In genomic region chr3:42227679-42228398, GRCm38 (mm10) we compare ENCODE assay signal across 14 mouse cellular contexts.
DNase-seq lines count a peak whose midpoint lies in the region; ATAC-seq and TF ChIP-seq lines count a peak whose summit lies in the region.
"Had no signal": no experiment of that assay in that cellular context is flagged by ENCODE, and none has a peak within 500 bp of the region (broad histone marks: within the 10 kb centered on the region; RNA-seq: fewer than 3 reads in every experiment).

No protein-coding gene starts in this region.

- H3K27me3 ChIP-seq in hindbrain, embryonic 13.5 days, result no peaks in the 10 kb centered on the region
- H3K27me3 ChIP-seq in hindbrain, embryonic 11.5 days (ENCODE audit: control insufficient read depth, insufficient read depth, low read length), result no peaks in the 10 kb centered on the region
- H3K27me3 ChIP-seq: embryonic facial prominence, embryonic 13.5 days; limb, embryonic 15.5 days had no signal

- DNase-seq in hindbrain, embryonic 11.5 days (ENCODE audit: low spot score), result no peak
- peak; percentile 61 for DNase-seq in cerebellum, adult 9-11 months
- DNase-seq in layer of hippocampus, adult 8-10 months (ENCODE audit: low spot score in 2 of 2), result peak; percentile 51 to 66
- peak; percentile 67 to 69 for DNase-seq in right cerebral cortex, postnatal 10 days (ENCODE audit: low spot score in 2 of 2)
- DNase-seq in lung, adult 2 months, result no peak
- DNase-seq: B cell, adult 2 months; gastrocnemius, postnatal 14 days; thymus, postnatal 4 days had no signal

- H3K4me2 ChIP-seq in hindbrain, embryonic 13.5 days, result no peak overlapping the region
- H3K4me2 ChIP-seq in hindbrain, embryonic 11.5 days (replicated peaks; ENCODE audit: low read depth, low read length), result no peak overlapping the region
- H3K4me2 ChIP-seq: embryonic facial prominence, embryonic 13.5 days; limb, embryonic 15.5 days had no signal

- TF ChIP-seq POLR2A in lung, adult 2 months (IDR thresholded peaks at IDR 0.05; ENCODE audit: borderline replicate concordance, extremely low read depth, low read depth, low read length), result no peak

- TF ChIP-seq CTCF in lung, adult 2 months (IDR thresholded peaks at IDR 0.05; ENCODE audit: insufficient read depth, low read length), result no peak

- no peaks in the 10 kb centered on the region for H3K36me3 ChIP-seq in hindbrain, embryonic 13.5 days
- H3K36me3 ChIP-seq in hindbrain, embryonic 11.5 days (ENCODE audit: control insufficient read depth, insufficient read depth, low read length), result no peaks in the 10 kb centered on the region
- H3K36me3 ChIP-seq: embryonic facial prominence, embryonic 13.5 days; limb, embryonic 15.5 days had no signal

- no peaks in the 10 kb centered on the region; the same call in 1 of the 2 replicates for H3K4me1 ChIP-seq in hindbrain, embryonic 13.5 days (replicated peaks)
- no peaks in the 10 kb centered on the region for H3K4me1 ChIP-seq in hindbrain, embryonic 11.5 days (replicated peaks; ENCODE audit: control insufficient read depth, insufficient read depth, low read length)
- H3K4me1 ChIP-seq in lung, adult 2 months (ENCODE audit: control insufficient read depth, insufficient read depth, low read length), result no peaks in the 10 kb centered on the region
- H3K4me1 ChIP-seq: embryonic facial prominence, embryonic 13.5 days; limb, embryonic 15.5 days had no signal

- H3K9ac ChIP-seq in hindbrain, embryonic 13.5 days, result no peak overlapping the region
- no peak overlapping the region for H3K9ac ChIP-seq in hindbrain, embryonic 11.5 days (ENCODE audit: low read depth, low read length)
- H3K9ac ChIP-seq: embryonic facial prominence, embryonic 13.5 days; limb, embryonic 15.5 days had no signal

- 82% methylated on average over 4 of the region's 4 CpGs for WGBS in hindbrain, embryonic 13.5 days
- 96% methylated on average over 4 of the region's 4 CpGs for WGBS in hindbrain, embryonic 11.5 days
- WGBS in lung, adult 2 months, result 85% methylated on average over 4 of the region's 4 CpGs

- no peak overlapping the region for H3K4me3 ChIP-seq in hindbrain, embryonic 13.5 days
- no peak overlapping the region for H3K4me3 ChIP-seq in hindbrain, embryonic 11.5 days (ENCODE audit: low read depth, low read length)
- no peak overlapping the region for H3K4me3 ChIP-seq in lung, adult 2 months (replicated peaks; ENCODE audit: extremely low read depth, low read depth, low read length)
- H3K4me3 ChIP-seq: embryonic facial prominence, embryonic 13.5 days; limb, embryonic 15.5 days had no signal

- 0 out of 2 replicates have a peak, but pooled peaks have one; percentile 54 for ATAC-seq in hindbrain, embryonic 13.5 days (ENCODE audit: low FRiP score)
- ATAC-seq in hindbrain, embryonic 11.5 days (ENCODE audit: low FRiP score), result no peak
- ATAC-seq in megakaryocyte progenitor cell, adult 5-6 weeks (replicated peaks; ENCODE audit: poor library complexity), result no peak
- ATAC-seq in megakaryocyte, adult 5-6 weeks (ENCODE audit: poor library complexity, severe bottlenecking), result no peak

- H3K9me3 ChIP-seq in hindbrain, embryonic 13.5 days, result no peaks in the 10 kb centered on the region
- H3K9me3 ChIP-seq in hindbrain, embryonic 11.5 days (ENCODE audit: control insufficient read depth, low read length), result no peaks in the 10 kb centered on the region
- H3K9me3 ChIP-seq: embryonic facial prominence, embryonic 13.5 days; limb, embryonic 15.5 days had no signal

- H3K27ac ChIP-seq in hindbrain, embryonic 13.5 days, result no peak overlapping the region
- no peak overlapping the region for H3K27ac ChIP-seq in hindbrain, embryonic 11.5 days (ENCODE audit: low read depth, low read length)
- H3K27ac ChIP-seq: embryonic facial prominence, embryonic 13.5 days; limb, embryonic 15.5 days; macrophage had no signal

Comparison
In these comparisons a context has a peak if more than half of its experiments do, and no peak if none do; other contexts are left out.
1. DNase-seq: peak in cerebellum, adult 9-11 months (single experiment), layer of hippocampus, adult 8-10 months (2 of 2) and right cerebral cortex, postnatal 10 days (2 of 2); none in hindbrain, embryonic 11.5 days (single experiment) and lung, adult 2 months (single experiment).